Mouse (Mus musculus) spleen, postnatal 36 days (tissue): ENCODE data around the gene Srcin1.

Experiments
- DNase-seq, 2 experiments: peaks; one replicate each; pipeline ENCODE4 v3.0.0; 2022; ENCODE audit warnings: low spot score in 2 of 2, mixed read lengths in 1 of 2

Gene Srcin1

DNA sequence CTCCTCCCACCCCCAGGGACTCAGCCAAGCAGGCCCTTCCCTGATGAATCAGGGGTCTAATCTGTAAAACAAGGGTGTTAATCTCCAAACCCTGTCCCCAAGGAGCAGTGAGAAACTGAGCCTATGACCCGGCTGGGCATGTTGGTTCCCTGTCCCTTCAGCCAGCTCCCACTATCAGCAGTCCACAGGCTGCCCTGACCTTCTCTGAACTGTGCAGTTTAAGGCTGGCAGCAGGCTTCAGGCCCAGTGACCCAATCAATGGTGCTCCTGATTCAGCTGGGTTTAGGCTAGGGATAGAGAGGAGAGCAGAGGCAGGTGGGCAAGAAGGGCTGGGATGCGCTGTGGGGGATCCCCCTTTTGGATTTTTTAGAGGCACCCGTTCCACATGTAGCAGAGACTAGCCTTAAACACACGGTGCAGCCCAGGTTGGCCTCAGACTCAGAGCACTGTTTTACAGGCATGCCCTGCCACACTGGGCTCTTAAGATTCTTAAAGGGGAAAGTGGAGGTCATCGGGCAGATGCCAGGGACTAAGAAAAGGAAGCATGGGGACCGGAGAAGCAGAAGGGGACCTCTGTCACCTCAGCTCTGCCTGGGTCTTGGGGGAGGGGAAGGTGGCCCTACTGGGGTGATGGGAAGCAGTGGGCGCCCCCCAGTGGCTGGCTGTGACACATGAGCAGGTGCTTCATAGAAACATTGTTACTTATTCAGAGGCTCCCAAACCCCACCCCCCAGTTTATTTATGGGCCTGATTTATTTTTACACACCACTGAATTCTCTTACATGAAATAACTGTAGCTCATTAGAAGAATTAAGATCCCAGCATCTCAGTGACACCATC is 19.2 kb downstream of the Srcin1 start:
- DNase-seq: peak; percentile 68

DNA sequence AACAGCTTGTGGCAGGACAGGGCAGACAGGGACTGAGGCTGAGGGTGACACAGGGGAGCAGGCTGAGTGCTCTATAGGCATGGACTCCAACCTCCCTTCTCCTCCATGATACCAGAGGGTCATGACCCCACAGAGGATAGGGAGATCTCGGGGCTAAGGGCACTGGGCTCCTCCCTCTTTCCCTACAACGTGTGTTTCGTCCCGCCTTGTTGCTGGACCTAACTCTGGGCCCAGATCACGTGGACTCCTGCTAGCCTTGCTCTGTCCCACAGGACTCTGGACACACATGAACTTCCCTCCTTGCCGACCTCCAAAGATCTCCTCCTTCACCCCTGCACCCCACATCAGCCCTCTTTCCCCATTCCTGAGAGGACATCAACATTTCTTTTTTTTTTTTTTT is 20.8 kb downstream of the Srcin1 start:
- no peak for DNase-seq

DNA sequence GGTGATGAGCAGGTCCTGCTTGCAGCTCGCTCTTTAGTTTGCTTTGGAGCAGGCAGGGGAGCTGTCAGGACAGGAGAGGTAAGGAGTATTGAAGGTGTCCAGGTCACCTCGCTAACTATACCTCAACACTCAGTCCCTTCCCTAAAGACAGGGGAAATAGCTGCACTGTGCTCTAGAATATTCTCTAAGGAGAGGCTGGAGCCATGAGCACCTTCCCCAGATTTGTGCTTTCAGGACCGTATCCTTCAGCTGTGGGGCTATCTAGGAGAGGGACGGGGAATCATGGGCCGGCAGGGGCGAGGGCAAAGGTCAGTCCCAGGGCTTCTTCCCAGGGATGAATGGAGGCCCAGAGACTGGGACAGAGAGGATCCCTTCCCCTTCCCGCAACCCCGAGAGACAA is 23.8 kb downstream of the Srcin1 start:
- no peak for DNase-seq

DNA sequence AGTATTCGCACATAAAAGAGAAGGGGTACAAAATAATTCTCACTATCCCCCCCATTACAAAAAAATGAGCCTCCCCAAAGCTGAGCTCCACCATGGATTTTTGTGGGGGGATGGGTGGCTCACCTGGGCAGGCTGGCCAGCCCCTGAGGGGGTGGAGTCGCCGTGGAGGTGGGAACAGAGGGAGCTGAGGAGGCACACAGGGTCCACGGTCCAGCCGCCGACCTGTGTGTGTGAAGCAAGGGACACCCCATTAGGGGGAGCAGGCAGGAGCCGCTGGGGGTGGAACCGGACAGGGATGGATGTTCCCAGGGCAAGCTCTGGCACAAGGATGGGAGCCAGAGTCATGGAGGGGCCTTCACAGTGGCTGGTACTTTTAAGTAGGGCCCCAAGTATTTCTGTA is 27.2 kb downstream of the Srcin1 start:
- no peak for DNase-seq

DNA sequence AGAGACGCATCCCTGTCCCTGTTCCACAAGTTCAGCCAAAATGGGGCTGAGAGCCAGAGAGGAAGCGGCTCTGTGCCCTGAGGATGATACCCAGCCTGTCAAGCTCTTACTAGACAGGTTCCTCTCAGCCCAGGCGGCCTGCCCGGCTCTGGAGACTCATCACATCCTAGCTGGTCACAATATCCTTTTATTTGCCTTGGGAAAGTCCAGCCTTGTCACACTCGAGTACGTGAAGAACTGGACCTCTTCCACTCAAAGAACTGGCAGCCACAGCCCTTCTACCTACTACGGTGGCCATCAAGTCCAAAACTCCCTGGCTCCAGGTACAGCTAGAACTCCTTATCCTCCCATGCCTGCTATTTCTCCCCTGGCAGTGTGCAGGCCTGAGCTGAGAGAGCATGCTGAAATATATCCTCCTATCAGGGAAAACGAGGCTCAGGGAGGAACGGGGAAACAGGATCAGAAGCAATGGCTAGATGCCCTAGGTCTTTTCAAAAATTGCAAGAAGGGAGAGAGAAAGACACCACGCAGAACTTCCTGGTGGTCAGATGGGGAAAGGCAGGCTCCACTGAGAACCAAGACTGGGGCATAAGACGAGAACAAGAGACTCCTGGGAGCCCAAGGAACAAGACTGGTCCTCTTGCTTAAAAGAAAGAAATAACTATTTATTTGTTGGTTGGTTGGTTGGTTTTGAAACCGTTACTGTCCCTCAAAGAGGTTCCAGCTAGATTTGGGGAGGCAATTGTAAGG is 27.9 kb downstream of the Srcin1 start:
- DNase-seq: no peak

DNA sequence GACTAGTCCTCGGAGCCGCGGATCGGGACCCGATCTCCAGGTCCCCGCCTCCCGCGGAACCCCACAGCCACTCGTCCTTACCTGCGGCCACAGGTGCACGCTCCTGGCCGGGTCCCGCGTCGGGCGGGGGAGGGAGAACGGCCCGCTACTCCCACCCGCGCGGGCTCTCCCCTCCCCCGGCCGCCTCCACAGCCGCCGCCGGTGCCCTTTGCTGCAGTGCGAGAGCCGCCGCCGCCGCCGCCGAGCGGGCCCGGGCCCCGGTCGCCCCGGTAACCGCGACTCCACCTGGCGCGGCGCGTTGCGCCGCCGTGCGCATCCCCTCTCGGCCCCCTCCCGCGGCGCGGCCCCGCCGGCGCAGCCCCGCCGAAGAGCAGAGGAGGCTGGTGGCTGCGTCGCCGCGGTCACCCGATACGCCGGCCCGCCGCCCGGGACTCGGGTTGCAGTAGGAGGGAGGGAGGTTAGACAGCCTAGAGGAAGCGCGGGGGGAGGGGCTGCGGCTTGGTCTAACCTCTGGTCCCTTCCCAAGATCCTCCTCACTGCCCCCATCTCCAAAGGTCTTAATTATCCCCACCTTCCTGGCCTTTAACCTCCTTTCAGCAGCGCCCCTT is 29.1 kb downstream of the Srcin1 start:
- DNase-seq: no peak

DNA sequence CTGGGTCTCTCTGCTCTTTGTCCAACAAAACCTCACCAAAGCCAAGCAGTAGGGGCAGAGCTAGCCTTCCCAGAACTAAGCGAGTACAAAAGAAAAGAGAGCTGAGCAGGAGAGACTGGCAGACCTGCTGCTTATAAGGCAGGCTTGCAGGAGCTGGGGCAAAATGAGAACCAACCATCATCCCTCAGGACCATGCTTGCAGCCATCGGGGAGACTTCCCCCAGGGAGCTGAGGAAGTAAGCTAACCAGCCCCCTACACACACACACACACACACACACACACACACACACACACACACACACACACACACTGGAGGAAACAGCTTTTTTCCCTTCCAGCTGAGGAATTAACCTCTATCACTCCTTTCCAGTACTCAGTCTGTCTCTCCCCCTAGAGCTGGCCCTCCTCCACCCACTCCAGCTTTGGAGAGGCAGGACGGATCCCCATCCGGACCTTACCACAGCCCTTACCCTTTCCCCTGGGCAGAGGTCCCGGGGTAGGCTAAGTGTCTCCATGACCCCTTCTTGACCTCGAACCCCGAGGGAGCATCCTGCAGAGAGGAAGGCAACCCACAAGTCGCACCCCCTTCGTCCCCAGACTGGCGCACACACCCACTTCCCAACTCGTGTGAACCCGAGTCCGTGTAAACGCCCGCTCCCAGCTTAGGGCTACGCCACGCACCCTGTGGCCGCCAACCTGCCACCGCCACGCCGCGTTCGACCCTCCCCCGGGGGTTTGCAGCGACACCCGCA is 30.0 kb downstream of the Srcin1 start:
- no peak for DNase-seq

DNA sequence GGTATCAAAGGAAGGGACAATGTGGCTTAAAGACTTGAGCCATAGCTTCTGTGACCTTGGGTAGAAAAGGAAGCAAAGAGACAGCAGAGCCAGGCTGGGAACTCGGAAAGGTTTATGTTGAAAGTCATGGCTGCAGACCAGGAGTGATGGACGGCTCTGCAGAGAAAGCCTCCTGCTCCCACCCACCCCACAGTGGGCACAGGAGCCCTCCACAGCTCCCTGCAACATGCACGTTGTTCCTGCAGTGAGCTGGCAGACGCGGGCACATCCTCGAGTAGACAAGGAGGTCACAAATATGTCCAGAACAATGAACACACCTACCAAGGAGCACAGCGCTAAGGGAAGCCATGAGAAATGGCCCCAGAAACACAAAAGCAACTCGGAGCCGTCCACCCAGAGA is 32.1 kb downstream of the Srcin1 start:
- DNase-seq: no peak

DNA sequence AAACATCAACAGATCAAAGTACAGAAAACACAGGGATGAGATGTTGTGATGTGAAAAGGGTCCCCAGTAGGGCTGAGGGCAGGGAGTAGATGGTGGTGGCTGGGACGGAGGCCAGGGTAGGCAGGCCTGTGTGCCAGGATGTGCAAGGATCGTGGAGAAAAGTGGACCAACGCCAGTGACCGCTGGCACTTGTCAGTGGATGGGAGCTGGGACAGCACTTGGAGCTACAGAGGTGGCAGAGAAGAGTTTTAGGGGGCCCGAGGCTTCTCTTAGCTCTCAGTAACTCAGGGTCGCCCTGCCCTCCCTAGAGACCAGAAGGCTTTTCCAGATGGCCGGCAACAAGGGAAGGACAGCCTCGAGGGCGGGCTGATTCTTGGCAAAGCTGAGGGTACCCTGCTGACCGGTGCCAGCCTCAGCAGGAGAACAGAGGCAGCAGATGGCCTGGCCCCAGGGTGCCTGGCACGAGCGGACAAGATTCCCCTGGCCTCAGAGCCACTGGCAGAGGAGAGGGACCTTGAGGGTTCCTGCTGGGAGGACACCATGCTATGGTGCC is 32.7 kb downstream of the Srcin1 start:
- no peak for DNase-seq

DNA sequence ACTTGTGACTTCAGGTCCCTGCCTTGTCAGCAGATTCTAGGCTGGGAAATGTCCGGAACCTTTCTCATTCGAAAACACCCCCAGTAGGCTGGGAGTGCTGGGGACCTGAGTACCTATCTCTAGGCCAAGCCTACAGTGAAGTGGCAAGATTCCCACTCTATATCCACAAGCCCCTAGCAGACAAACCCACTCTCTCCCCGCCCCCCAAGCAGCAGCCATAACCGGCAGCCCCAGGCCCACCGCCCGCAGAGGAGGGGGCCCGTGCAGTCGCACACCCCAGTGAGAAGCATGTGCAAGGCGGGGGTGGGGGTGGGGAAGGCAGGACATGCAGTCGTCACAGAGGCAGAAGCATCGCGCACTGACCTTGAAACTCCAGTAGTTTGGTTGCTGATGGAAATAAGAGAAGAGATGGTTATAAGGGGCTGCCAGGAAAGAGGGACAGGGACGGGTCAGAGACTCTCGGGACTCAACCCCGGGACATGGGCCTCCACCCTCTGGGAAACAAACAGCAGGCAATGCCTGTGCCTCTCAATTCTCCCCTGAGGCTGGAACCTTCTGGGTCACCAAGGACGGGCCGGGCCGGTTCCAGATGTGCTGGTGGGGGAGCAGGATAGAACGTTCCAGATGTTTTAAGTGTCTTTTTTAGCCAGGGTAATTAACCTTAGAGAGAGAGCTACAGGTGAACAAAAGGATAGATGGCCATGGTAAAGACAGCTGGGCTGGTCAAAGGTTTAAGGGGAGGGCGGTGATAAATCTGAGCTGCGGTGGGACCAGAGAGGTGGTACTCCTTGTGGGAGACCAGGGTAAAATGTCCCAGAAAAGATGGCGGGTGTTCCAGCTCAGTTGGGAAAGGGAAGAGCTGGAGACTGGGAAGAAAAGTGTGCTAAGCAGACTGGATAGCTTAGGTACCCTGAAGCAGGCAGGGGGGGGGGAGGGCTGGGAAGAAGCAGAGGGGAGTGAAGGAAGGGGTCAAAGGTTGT is 33.5 kb downstream of the Srcin1 start:
- DNase-seq: no peak

DNA sequence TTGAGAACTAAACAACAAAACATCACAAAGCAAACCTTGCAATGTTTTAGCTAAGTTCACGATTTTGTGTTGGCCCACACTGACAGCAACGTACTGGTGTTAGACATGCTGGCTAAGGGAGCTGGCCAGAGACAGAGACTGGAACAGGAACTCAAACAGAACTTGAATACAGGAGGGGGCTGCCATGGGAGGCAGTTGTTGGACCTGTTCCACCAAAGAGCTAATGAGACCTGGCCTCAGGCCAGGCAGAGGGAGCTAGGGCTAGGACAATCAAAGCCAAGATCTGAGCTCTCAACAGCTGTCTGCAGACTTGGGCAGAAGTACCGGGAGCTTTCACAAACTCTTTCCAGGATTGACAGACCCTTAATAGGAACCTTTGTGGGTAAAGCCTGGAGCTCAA is 35.4 kb downstream of the Srcin1 start:
- no peak for DNase-seq

DNA sequence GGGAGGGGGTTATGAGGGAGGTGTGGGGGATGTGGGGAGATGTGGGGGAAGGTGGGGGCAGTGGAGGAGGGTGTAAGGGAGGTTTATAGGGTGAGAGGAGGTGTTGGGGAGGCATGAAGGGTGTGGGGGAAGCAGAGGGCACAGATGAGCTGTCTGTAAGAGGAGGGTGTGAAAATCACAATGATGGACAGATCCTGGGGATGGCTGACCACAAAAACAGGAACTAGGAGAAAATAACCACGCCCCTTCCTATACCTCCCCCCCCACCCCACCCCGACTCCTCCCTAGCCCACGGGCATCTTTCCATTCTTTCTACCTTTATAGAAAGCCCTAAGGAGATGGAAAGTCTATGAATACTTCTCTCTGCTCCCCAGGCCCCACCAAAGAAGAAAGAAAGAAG is 35.9 kb downstream of the Srcin1 start:
- no peak for DNase-seq

DNA sequence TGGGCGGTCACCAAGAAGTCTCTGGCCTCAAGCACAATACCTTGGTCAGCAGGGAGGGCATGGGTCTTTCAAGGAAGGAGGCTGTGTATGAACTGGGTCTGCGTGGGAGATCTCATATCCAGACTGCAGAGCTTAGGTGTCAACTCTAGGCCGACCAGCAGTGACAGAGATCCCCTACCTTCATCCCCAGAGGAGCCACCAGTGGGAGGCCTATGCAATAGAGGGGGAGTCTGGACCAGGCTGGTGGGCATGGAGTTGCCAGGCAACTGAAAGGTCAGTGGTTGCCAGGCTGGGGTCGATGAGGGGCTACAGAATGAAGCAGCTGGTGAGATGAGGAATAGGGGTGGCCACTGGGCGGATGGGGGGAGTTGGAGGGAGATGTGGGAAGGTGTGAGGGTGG is 36.4 kb downstream of the Srcin1 start:
- DNase-seq: no peak

DNA sequence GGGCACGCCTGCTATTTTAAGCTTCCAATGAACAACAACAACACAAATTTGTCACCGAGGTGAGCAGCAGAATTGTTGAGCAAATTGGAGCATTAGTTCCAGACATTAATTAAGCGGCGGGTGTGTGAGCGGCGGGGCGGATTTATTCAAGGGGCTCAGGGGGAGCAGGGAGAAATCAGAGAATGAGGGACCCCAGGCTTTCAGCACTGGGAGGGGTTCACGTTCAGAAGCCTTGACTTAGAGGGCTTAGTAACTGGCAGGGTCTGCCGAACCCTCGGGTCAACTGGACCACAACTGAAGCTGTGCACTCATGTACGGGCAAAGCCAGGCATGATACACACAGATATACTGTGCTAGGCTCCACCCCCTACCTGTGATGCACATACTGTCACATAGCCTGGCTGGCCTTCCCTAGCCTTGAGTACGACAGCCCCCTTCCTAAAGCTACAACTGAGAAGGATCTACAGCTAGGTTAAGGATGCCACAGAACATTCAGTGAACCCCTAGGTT is 38.4 kb downstream of the Srcin1 start:
- DNase-seq: no peak

DNA sequence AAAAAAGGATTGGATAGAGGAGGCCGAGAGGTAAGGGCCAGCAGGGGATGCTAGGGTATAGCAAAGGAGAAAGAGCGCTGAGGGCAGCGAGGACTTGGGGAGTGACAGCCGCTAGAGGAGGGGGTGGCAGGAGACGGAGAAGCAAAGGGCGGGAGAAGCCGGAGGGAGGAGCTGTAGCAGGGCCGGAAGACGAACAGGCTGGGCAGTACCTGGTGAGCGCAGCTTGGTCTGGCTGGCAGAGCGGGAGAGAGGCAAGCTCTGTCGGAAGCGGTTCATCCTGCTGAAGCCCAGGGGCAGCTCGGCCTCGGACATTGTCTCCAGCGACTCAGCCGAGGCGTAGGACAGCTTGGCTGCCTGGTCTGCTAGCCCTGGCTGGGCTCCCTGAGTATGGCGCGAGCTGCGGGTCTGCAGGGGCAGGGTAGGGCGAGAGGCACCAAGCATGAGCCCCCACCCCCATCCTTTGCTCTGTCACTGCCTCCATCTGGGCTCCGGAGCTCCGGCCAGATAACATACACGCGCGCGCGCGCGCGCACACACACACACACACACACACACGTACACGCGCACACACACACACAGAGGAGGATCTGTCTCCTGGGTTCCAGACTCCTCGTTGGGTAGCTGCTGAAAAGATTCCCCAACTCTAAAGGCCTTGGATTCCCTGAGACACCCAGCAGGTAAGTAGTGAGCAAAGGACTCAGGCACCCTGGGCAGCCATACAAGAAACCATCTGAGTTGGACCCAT is 39.0 kb downstream of the Srcin1 start:
- no peak for DNase-seq

DNA sequence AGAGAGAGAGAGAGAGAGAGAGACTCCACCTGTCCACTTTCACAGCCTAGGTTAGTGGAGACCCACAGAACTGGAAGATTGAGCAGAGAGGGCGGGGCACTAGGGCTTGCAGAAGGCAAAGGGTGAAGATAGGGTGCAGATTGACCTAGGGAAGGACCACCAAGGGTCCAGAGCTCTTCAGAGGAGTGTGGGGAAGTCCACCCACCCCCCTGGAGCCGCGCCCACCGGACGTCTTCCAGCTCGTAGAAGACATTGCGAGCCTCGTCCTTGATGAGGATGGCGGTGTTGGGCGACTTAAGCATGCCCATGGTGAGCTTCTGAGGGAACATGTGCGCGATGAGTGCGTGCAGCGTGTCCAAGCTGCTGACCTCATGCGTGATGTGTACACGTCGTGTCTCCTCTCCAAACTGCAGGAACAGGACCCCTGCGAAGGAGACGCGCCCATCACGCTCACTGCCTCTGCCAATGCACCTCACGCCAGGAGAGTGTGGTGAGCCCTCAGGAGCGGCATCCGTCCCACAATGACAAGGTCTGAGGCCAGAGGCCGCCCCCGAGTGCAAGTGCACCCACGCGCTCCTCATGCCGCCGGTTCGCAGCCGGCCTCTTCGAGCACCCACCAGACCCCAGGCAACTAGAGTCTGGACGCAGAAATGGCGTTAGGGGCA is 39.8 kb downstream of the Srcin1 start:
- no peak for DNase-seq

DNA sequence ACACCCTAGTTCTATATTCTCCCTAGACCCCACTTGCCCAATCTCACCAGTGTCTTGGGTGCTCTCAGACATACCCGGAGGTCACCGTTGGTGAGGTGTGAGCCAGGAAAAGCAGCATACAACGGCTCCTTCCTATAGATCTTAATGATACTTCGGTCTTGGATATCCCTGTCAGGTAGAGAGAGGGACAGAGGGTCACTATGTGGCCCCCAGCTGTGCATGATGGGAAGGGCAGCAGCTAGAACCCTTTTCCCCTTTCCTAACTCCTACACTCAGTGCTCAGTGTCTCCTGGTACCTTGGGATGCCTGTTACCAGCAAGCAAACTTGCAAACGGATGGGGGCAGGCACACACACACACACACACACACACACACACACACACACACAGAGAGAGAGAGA is 40.3 kb downstream of the Srcin1 start:
- DNase-seq: no peak

DNA sequence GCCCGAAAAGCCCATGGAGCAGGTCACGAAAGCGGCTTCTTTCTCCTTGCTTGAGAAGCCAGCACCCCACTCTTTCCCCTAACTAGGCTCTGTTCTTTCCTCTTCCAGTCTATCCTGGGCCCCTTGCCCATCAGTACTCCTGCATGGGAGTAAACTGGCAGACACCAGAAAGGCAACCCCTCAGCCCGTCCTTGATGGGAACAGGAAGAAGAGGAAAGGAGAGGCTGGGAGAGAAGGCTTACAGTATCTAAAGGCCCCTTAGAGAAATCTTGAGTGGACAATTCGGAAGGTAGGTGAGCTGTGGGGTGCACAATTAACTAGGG is 40.7 kb downstream of the Srcin1 start:
- DNase-seq: no peak
